Mouse (Mus musculus) ES-Bruce4 (cell line): ENCODE measurements at regions not wholly inside any gene's neighbourhood (a gene's known extent, or its start where the extent isn't known, plus 50 kb on each side); places are given as distances from the start of the nearest gene placed in this dataset.

Experiments
- CTCF ChIP-seq: IDR thresholded peaks from one replicate; pipeline ENCODE4 v1.8.1; 2011; ENCODE audit warnings: low read depth, low read length
- EP300 ChIP-seq: IDR thresholded peaks from 2 replicates; pipeline ENCODE4 v1.6.1; 2011; ENCODE audit warnings: low read depth, low read length; ENCODE audit not compliant: insufficient read depth
- POLR2A ChIP-seq: IDR thresholded peaks from one replicate; pipeline ENCODE4 v1.8.1; 2011; ENCODE audit warnings: low read length; ENCODE audit not compliant: insufficient read depth

DNA sequence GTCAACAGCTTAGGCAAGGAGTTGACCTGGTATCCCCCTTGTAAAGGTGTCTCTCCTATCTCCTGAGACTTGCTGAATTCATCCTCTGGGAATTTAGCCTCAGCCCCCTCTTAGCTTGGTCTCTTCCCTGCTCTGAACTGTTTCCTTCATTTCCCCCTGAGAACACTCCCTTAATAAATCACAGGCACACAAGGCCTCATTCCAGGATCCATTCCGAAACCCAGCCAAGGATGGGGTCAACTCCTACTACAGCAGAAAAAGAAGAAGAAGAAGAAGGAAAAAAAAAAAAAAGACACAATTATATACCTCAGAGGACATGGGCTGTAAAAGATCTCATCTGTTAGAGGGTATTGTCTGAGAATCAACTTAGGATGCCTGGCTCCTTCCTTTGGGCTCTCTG is 108.6 kb upstream of the Mgme1 start:
- TF ChIP-seq POLR2A (no peak), CTCF (no peak), EP300 (no peak)
